Mouse (Mus musculus) right cerebral cortex, postnatal 25 days (tissue): ENCODE measurements around the gene Hcrtr1.

ENCODE experiments used
- DNase-seq: peaks from one replicate; pipeline ENCODE4 v3.0.0; 2022

The Hcrtr1 gene

GRCm38 (mm10) chr4:130139214-130139492 lies at the start of gene Hcrtr1:
Gene Hcrtr1, minus strand, starts transcription at chr4:130139359.
- no peak for DNase-seq

- DNase-seq = peak; percentile 77
Observed at GRCm38 (mm10) chr4:130188806-130189297, 49.7 kb upstream of the Hcrtr1 start.

GRCm38 (mm10) chr4:130186891-130187290 lies 47.7 kb upstream of the Hcrtr1 start:
- DNase-seq = no peak

GRCm38 (mm10) chr4:130186450-130186849 lies 47.3 kb upstream of the Hcrtr1 start:
- no peak for DNase-seq

GRCm38 (mm10) chr4:130183879-130184278 lies 44.7 kb upstream of the Hcrtr1 start:
- no peak for DNase-seq

GRCm38 (mm10) chr4:130183023-130183422 lies 43.9 kb upstream of the Hcrtr1 start:
- DNase-seq = no peak

GRCm38 (mm10) chr4:130181886-130182285 lies 42.7 kb upstream of the Hcrtr1 start:
- no peak for DNase-seq

- no peak for DNase-seq
Observed at GRCm38 (mm10) chr4:130180909-130181602, 41.9 kb upstream of the Hcrtr1 start.

GRCm38 (mm10) chr4:130179876-130180275 lies 40.7 kb upstream of the Hcrtr1 start:
- DNase-seq = no peak

GRCm38 (mm10) chr4:130177536-130177935 lies 38.4 kb upstream of the Hcrtr1 start:
- no peak for DNase-seq

GRCm38 (mm10) chr4:130177087-130177486 lies 37.9 kb upstream of the Hcrtr1 start:
- no peak for DNase-seq

GRCm38 (mm10) chr4:130176156-130176720 lies 37.1 kb upstream of the Hcrtr1 start:
- DNase-seq = no peak

GRCm38 (mm10) chr4:130175072-130175711 lies 36.0 kb upstream of the Hcrtr1 start, which contains the start of gene Tinagl1:
Gene Tinagl1, minus strand, starts transcription at chr4:130175122.
- DNase-seq = no peak

- no peak for DNase-seq
Observed at GRCm38 (mm10) chr4:130174335-130175031, 35.3 kb upstream of the Hcrtr1 start.

GRCm38 (mm10) chr4:130173911-130174311 lies 34.8 kb upstream of the Hcrtr1 start:
- no peak for DNase-seq

GRCm38 (mm10) chr4:130173060-130173822 lies 34.1 kb upstream of the Hcrtr1 start:
- no peak for DNase-seq

GRCm38 (mm10) chr4:130171951-130172765 lies 33.0 kb upstream of the Hcrtr1 start:
- no peak for DNase-seq

- DNase-seq = no peak
Observed at GRCm38 (mm10) chr4:130170362-130170761, 31.2 kb upstream of the Hcrtr1 start.

- no peak for DNase-seq
Observed at GRCm38 (mm10) chr4:130169411-130169971, 30.3 kb upstream of the Hcrtr1 start.

- DNase-seq = no peak
Observed at GRCm38 (mm10) chr4:130168280-130169183, 29.4 kb upstream of the Hcrtr1 start.
